Mouse (Mus musculus) A20 (cell line): ENCODE data around the gene Fam8a1.
A peak's percentile ranks its signal among the peaks of the same experiment; 100 is the strongest.

Experiments used
- DNase-seq: peaks from one replicate; pipeline ENCODE4 v3.0.0-alpha.2; 2011; ENCODE audit warnings: low read depth, low spot score

The Fam8a1 gene

GRCm38 (mm10) chr13:46669048-46669619 lies at the start of gene Fam8a1:
Fam8a1 (plus strand) TSS chr13:46669522.
- peak; percentile 94 for DNase-seq

- DNase-seq, result peak; percentile 91
Measured at GRCm38 (mm10) chr13:46619633-46620032, 49.7 kb upstream of the Fam8a1 start.

- no peak for DNase-seq
Measured at GRCm38 (mm10) chr13:46620964-46621757, 48.2 kb upstream of the Fam8a1 start.

- no peak for DNase-seq
Measured at GRCm38 (mm10) chr13:46626608-46627007, 42.7 kb upstream of the Fam8a1 start.

- no peak for DNase-seq
Measured at GRCm38 (mm10) chr13:46627841-46628240, 41.5 kb upstream of the Fam8a1 start.

- DNase-seq, result no peak
Measured at GRCm38 (mm10) chr13:46629391-46629790, 39.9 kb upstream of the Fam8a1 start.

GRCm38 (mm10) chr13:46632796-46633195 lies 36.5 kb upstream of the Fam8a1 start:
- no peak for DNase-seq

- DNase-seq, result no peak
Measured at GRCm38 (mm10) chr13:46633320-46634132, 35.8 kb upstream of the Fam8a1 start.

- no peak for DNase-seq
Measured at GRCm38 (mm10) chr13:46634133-46634488, 35.2 kb upstream of the Fam8a1 start.

GRCm38 (mm10) chr13:46640608-46641468 lies 28.5 kb upstream of the Fam8a1 start:
- DNase-seq, result no peak

GRCm38 (mm10) chr13:46642318-46642717 lies 27.0 kb upstream of the Fam8a1 start:
- DNase-seq, result peak; percentile 32

GRCm38 (mm10) chr13:46644175-46644574 lies 25.1 kb upstream of the Fam8a1 start:
- no peak for DNase-seq

- no peak for DNase-seq
Measured at GRCm38 (mm10) chr13:46645476-46645875, 23.8 kb upstream of the Fam8a1 start.

GRCm38 (mm10) chr13:46651853-46652252 lies 17.5 kb upstream of the Fam8a1 start:
- DNase-seq, result no peak

- no peak for DNase-seq
Measured at GRCm38 (mm10) chr13:46652671-46653070, 16.7 kb upstream of the Fam8a1 start.

GRCm38 (mm10) chr13:46653671-46654070 lies 15.7 kb upstream of the Fam8a1 start:
- DNase-seq, result no peak

- no peak for DNase-seq
Measured at GRCm38 (mm10) chr13:46654566-46654965, 14.8 kb upstream of the Fam8a1 start.

GRCm38 (mm10) chr13:46659211-46659610 lies 10.1 kb upstream of the Fam8a1 start:
- DNase-seq, result no peak

GRCm38 (mm10) chr13:46663461-46663964 lies 5.8 kb upstream of the Fam8a1 start:
- DNase-seq, result peak; percentile 47

- no peak for DNase-seq
Measured at GRCm38 (mm10) chr13:46669620-46670271, 424 bp downstream of the Fam8a1 start.

GRCm38 (mm10) chr13:46670514-46670913 lies 1.2 kb downstream of the Fam8a1 start:
- peak; percentile 34 for DNase-seq
